Mouse (Mus musculus) limb, embryonic 11.5 days (tissue): ENCODE measurements around the gene Nfe2l2. TPM values are rescaled to one million over a fixed set of nuclear protein-coding genes. Genes with fewer than 3 reads are reported as not detected.

Source experiments
- ATAC-seq: fragments of 200-750 bp; cut with Nextera tagmentation; 2 replicates; pipeline ENCODE4 v1.8.0; 2017; ENCODE audit warnings: low read depth; ENCODE audit not compliant: insufficient number of reproducible peaks, low FRiP score, low TSS enrichment
- DNase-seq: peaks from one replicate; pipeline ENCODE4 v3.0.0-alpha.2; 2015; ENCODE audit warnings: low spot score
- H3K27ac ChIP-seq: fragments of 300-500 bp; sonication (generic); replicated peaks from 2 replicates; pipeline ENCODE4 v1.5.1; 2014; ENCODE audit warnings: low read depth, mild to moderate bottlenecking, low read length
- H3K27me3 ChIP-seq: fragments of 300-500 bp; sonication (generic); 2 replicates; pipeline ENCODE4 v1.6.1; 2014; ENCODE audit warnings: mild to moderate bottlenecking, low read length, mixed read lengths; ENCODE audit not compliant: control insufficient read depth, insufficient read depth
- H3K36me3 ChIP-seq: fragments of 300-500 bp; sonication (generic); 2 replicates; pipeline ENCODE4 v1.6.1; 2014; ENCODE audit warnings: mild to moderate bottlenecking, low read length, moderate library complexity, mixed read lengths; ENCODE audit not compliant: control insufficient read depth, insufficient read depth
- H3K4me1 ChIP-seq: fragments of 300-500 bp; sonication (generic); 2 replicates; pipeline ENCODE4 v1.6.1; 2014; ENCODE audit warnings: low read length, mixed read lengths; ENCODE audit not compliant: control insufficient read depth, insufficient read depth
- H3K4me2 ChIP-seq: fragments of 300-500 bp; sonication (generic); 2 replicates; pipeline ENCODE4 v1.6.1; 2014; ENCODE audit warnings: low read depth, mild to moderate bottlenecking, moderate library complexity; ENCODE audit not compliant: severe bottlenecking
- H3K4me3 ChIP-seq: fragments of 300-500 bp; sonication (generic); 2 replicates; pipeline ENCODE4 v1.5.1; 2014; ENCODE audit warnings: low read depth, low read length
- H3K9ac ChIP-seq: fragments of 300-500 bp; sonication (generic); 2 replicates; pipeline ENCODE4 v1.6.1; 2014; ENCODE audit warnings: mild to moderate bottlenecking, low read length
- H3K9me3 ChIP-seq: fragments of 300-500 bp; sonication (generic); 2 replicates; pipeline ENCODE4 v1.6.1; 2016; ENCODE audit warnings: low read length; ENCODE audit not compliant: control insufficient read depth
- WGBS: fragments of 180-500 bp; shearing (Covaris S2); extraction: QIAGEN DNeasy Blood & Tissue Kit; methylation state at CpG from one replicate; pipeline ENCODE4 v1.1.7; 2014; 5-methylcytosine and 5-hydroxymethylcytosine counted together
- microRNA-seq: library from miRNA; unstranded; fragments of <30 nt; microRNA quantifications from one replicate; pipeline ENCODE4, GENCODE M21; 2016
- polyA plus RNA-seq: library from polyadenylated mRNA; unstranded; fragments of >200 nt; fragmentation: Nextera tagmentation; extraction: Ambion mirVana; gene quantifications from 2 replicates; pipeline ENCODE4 v1.2.1, GENCODE M21; 2014

Nfe2l2 gene
- polyA plus RNA-seq, 1 experiment from 2014 or later, result 45.3 TPM

GRCm38 (mm10) chr2:75632721-75633181 lies 71.7 kb downstream of the Nfe2l2 start:
- 88% methylated on average over 12 of the region's 12 CpGs for WGBS
- DNase-seq, result no peak
- H3K4me1 ChIP-seq, result peaks cover 4% of the 10 kb centered on the region; the same call in 1 of the 2 replicates

GRCm38 (mm10) chr2:75632043-75632442 lies 72.4 kb downstream of the Nfe2l2 start:
- WGBS, result 84% methylated on average over 6 of the region's 6 CpGs
- no peak for ATAC-seq
- Histone ChIP-seq H3K9ac (no peak overlapping the region), H3K4me3 (no peak overlapping the region), H3K27me3 (no peaks in the 10 kb centered on the region), H3K4me2 (no peak overlapping the region), H3K4me1 (peaks cover 4% of the 10 kb centered on the region; the same call in 1 of the 2 replicates), H3K9me3 (no peaks in the 10 kb centered on the region), H3K27ac (no peak overlapping the region), H3K36me3 (no peaks in the 10 kb centered on the region)
- DNase-seq, result no peak

More at GRCm38 (mm10) chr2:75632721-75633181, 71.7 kb downstream of the Nfe2l2 start:
- Histone ChIP-seq H3K4me2 (no peak overlapping the region), H3K36me3 (no peaks in the 10 kb centered on the region), H3K27ac (no peak overlapping the region), H3K4me3 (no peak overlapping the region), H3K27me3 (no peaks in the 10 kb centered on the region), H3K9me3 (no peaks in the 10 kb centered on the region), H3K9ac (no peak overlapping the region)
- no peak for ATAC-seq

GRCm38 (mm10) chr2:75631421-75631820 lies 73.0 kb downstream of the Nfe2l2 start:
- no peak overlapping the region for H3K4me2 ChIP-seq
- H3K9ac ChIP-seq, result no peak overlapping the region
- H3K4me1 ChIP-seq, result peaks cover 4% of the 10 kb centered on the region; the same call in 1 of the 2 replicates
- H3K9me3 ChIP-seq, result no peaks in the 10 kb centered on the region
- ATAC-seq, result no peak
- H3K4me3 ChIP-seq, result no peak overlapping the region
- no peaks in the 10 kb centered on the region for H3K27me3 ChIP-seq
- DNase-seq, result no peak
- H3K36me3 ChIP-seq, result no peaks in the 10 kb centered on the region
- no peak overlapping the region; the same call in 1 of the 2 replicates for H3K27ac ChIP-seq
- WGBS, result 85% methylated on average over 6 of the region's 6 CpGs

DNA sequence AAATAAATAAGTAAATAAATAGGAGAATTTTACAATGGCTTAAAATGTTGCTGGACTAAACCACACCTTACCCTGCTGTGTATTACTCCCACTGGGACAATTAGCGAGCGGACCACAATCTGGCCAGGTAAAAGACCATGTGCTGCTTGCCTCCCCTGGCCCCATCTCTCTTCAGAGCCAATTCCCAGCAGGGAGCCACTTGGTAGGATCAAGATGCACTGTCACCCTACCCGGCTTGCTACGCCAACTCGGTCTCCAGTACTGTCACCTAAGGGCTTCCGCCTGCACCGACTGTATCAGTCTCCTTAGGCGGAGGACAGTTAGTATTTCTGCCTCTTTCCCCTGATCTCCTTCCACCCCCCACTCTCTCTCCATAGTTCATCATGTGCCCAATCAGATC lies 76.0 kb downstream of the Nfe2l2 start:
- Histone ChIP-seq H3K4me3 (no peak overlapping the region), H3K9me3 (no peaks in the 10 kb centered on the region), H3K27ac (no peak overlapping the region), H3K4me2 (no peak overlapping the region), H3K27me3 (no peaks in the 10 kb centered on the region), H3K36me3 (no peaks in the 10 kb centered on the region), H3K9ac (no peak overlapping the region), H3K4me1 (no peaks in the 10 kb centered on the region)
- 89% methylated on average over 8 of the region's 8 CpGs for WGBS
- no peak for ATAC-seq
- no peak for DNase-seq

DNA sequence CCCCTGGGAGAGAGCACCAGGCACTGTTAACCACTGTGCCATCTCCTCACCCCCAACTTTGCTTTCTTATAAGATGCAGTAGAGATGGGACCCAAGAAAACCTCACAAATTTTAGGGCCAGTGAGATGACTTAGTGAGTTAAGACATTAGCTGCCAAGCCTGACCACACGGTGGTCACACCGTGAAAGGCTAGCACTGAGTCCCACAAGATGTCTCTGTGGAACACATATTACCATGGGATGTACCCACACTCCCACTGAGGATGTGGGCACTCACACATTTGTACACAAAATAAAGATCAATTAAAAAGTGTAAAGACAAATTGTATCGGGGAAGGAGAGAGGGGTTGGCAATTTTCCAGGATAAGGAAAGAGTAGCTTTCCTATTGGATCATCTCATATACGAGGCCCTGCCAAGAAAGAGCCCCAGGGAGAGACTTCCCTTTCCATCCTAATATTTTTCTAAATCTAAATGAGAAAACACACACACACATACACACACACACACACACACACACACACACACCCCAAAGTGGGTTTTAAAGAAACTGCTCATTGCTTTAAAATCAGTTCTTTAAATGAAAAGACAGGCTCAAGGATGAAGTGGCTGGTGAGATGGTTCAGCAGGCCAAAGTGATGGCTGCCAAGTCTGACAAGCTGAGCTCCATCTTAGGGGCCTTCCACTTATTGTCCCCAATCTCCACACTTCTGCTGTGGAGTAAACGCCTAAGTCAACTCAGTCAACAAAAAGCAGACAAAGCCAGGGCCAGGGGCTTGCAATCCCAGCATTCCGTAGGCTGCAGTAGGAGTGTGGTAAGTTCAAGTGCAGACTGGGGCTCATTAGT lies 77.6 kb downstream of the Nfe2l2 start:
- WGBS, result 81% methylated on average over 6 of the region's 6 CpGs
- H3K9ac ChIP-seq, result no peak overlapping the region
- H3K27me3 ChIP-seq, result no peaks in the 10 kb centered on the region
- H3K4me3 ChIP-seq, result no peak overlapping the region
- no peaks in the 10 kb centered on the region for H3K4me1 ChIP-seq
- no peaks in the 10 kb centered on the region for H3K36me3 ChIP-seq
- DNase-seq (no peak), ATAC-seq (no peak)
- H3K4me2 ChIP-seq, result no peak overlapping the region
- H3K9me3 ChIP-seq, result no peaks in the 10 kb centered on the region
- H3K27ac ChIP-seq, result no peak overlapping the region

Small RNA genes within 50 kb of the gene (microRNA-seq; reads per million reads assigned to microRNA genes)
- gene Gm24574, result not detected

Other genes with a start within 250 kb of the Nfe2l2 start
- gene Hnrnpa3, start 45.4 kb downstream of the Nfe2l2 start, polyA plus RNA-seq, result 326 and 364 TPM in 2 replicates
- gene Agps, start 127.5 kb upstream of the Nfe2l2 start, polyA plus RNA-seq, result 39.1 and 49.3 TPM in 2 replicates
- 9.0 and 9.2 TPM in 2 replicates for gene Ttc30b, start 233.9 kb upstream of the Nfe2l2 start, polyA plus RNA-seq